Mouse (Mus musculus): ENCODE results near the gene Cct4.

GRCm38 (mm10) chr11:22956830-22957229 is 33.5 kb upstream of the Cct4 start:
- TF ChIP-seq CTCF (IDR thresholded peaks at IDR 0.05; ENCODE audit: insufficient read depth, low read depth, low read length) (no peak), POLR2A (IDR thresholded peaks at IDR 0.05; ENCODE audit: insufficient read depth, low read depth, low read length) (no peak)
